Mouse (Mus musculus): ENCODE data around the gene Txndc12.

- peak; percentile 78 for TF ChIP-seq POLR2A (IDR thresholded peaks at IDR 0.05; ENCODE audit: insufficient read depth, low read depth, low read length)
- 0 out of 2 replicates have a peak, but pooled peaks have one; percentile 18 for TF ChIP-seq CTCF (IDR thresholded peaks at IDR 0.05)
- TF ChIP-seq EP300 (IDR thresholded peaks at IDR 0.05; ENCODE audit: insufficient read depth, low read depth, low read length): 0 out of 2 replicates have a peak, but pooled peaks have one; percentile 27
Observed at GRCm38 (mm10) chr4:108834115-108834970, at the start of gene Txndc12.

Measured in heart, adult 2 months (tissue).